Mouse (Mus musculus) hematopoietic stem cell, adult 5-6 weeks (primary cell): ENCODE results near the gene Tldc1. TPM values are rescaled to one million over a fixed set of nuclear protein-coding genes. Genes with fewer than 3 reads are reported as not detected.

Experiments used
- ATAC-seq, 2 experiments: fragments of 125-278 bp in 1 of 2; replicated peaks in 1 of 2; 2 replicates each; pipeline ENCODE4 v1.8.0; 2016 to 2017; ENCODE audit warnings: inconsistent platforms in 2 of 2, mild to moderate bottlenecking in 2 of 2, moderate number of reproducible peaks in 2 of 2, low read depth in 1 of 2, moderate TSS enrichment in 1 of 2; ENCODE audit not compliant: low FRiP score in 2 of 2, poor library complexity in 2 of 2, severe bottlenecking in 2 of 2, insufficient read depth in 1 of 2, low TSS enrichment in 1 of 2
- total RNA-seq: library from RNA; stranded (forward); fragments of 172-1452, 232-1000 nt; gene quantifications from 2 replicates; pipeline ENCODE4 v1.2.3, GENCODE M21; 2017

The Tldc1 gene
- total RNA-seq, 1 experiment from 2014 or later, result 7.9 TPM

GRCm38 (mm10) chr8:119712226-119712625 is 66.0 kb downstream of the Tldc1 start:
- peak in 1 of 2 experiments; percentile 48; a peak in 1 of 4 replicates for ATAC-seq

Other genes starting within 250 kb of the Tldc1 start
- gene Mbtps1, start 219.7 kb downstream of the Tldc1 start, total RNA-seq, result 45.5 and 51.2 TPM in 2 replicates
- 28.0 and 31.6 TPM in 2 replicates for gene Hsdl1, start 203.2 kb downstream of the Tldc1 start, total RNA-seq
- gene Dnaaf1, start 203.2 kb downstream of the Tldc1 start, total RNA-seq, result not detected in 2 replicates
- gene Taf1c, start 173.2 kb downstream of the Tldc1 start, total RNA-seq, result 7.9 and 12.7 TPM in 2 replicates
- gene Adad2, start 165.7 kb downstream of the Tldc1 start, total RNA-seq, result not detected in 2 replicates
- not detected in 2 replicates for gene Kcng4, start 142.7 kb downstream of the Tldc1 start, total RNA-seq
- gene Wfdc1, start 112.1 kb downstream of the Tldc1 start, total RNA-seq, result not detected in 2 replicates
- gene Atp2c2, start 78.4 kb downstream of the Tldc1 start, total RNA-seq, result not detected in 2 replicates
- 84.9 and 161 TPM in 2 replicates for gene Cotl1, start 62.1 kb upstream of the Tldc1 start, total RNA-seq
- gene Klhl36, start 83.8 kb upstream of the Tldc1 start, total RNA-seq, result 8.1 and 9.3 TPM in 2 replicates
- 41.0 and 65.4 TPM in 2 replicates for gene Usp10, start 131.9 kb upstream of the Tldc1 start, total RNA-seq
- gene Gm20388, start 132.4 kb upstream of the Tldc1 start, total RNA-seq, result 18.4 and 33.8 TPM in 2 replicates
- gene Crispld2, start 214.0 kb upstream of the Tldc1 start, total RNA-seq, result 2.1 and 6.6 TPM in 2 replicates